Mouse (Mus musculus): ENCODE measurements around the gene Eif4g1. TPM values are rescaled to one million over a fixed set of nuclear protein-coding genes. Genes with fewer than 3 reads are reported as not detected.

The Eif4g1 gene
- total and polyA plus RNA-seq, 3 experiments, result 403 to 519 (median 473) TPM

GRCm38 (mm10) chr16:20717978-20718670 lies 50.0 kb downstream of the Eif4g1 start:
- H3K4me1 ChIP-seq (ENCODE audit: control insufficient read depth in 1 of 2, insufficient read depth in 2 of 2), result peaks cover 7 to 32% of the 10 kb centered on the region in 2 experiments; a peak in 3 of 4 replicates
- peaks cover 23 to 34% of the 10 kb centered on the region in 2 experiments for H3K36me3 ChIP-seq (replicated peaks in 1 of 2; ENCODE audit: control insufficient read depth in 1 of 2, insufficient read depth in 1 of 2, low read length in 1 of 2)
- in situ Hi-C loops (cut with MboI; ENCODE audit: low pct_ligation_motif_present, low pct_unique_long_range_greater_than_20kb, low sequenced_read_pairs), result loop anchor here (5.0 to 10.0 kb wide), 2 partner anchors 44 to 177 kb away; no protein-coding TSS in a partner anchor
- H3K9ac ChIP-seq (ENCODE audit: insufficient read depth, low read depth), result peak overlapping the region; percentile 57
- H3K27me3 ChIP-seq (replicated peaks), result peaks cover 11% of the 10 kb centered on the region
- peak overlapping the region; percentile 94 for H3K4me2 ChIP-seq (ENCODE audit: insufficient read depth, low read depth, poor library complexity, severe bottlenecking)
- peak overlapping the region; percentile 59 to 96 (median 70) for H3K4me3 ChIP-seq (replicated peaks in 1 of 3; ENCODE audit: low read depth in 2 of 3, low read length in 2 of 3, poor library complexity in 1 of 3)
- H3K9me3 ChIP-seq (replicated peaks; ENCODE audit: low read length), result no peaks in the 10 kb centered on the region
- peak overlapping the region; percentile 76 for H3K27ac ChIP-seq (ENCODE audit: insufficient read depth, low read depth)
- dilution Hi-C loops (cut with MboI; ENCODE audit: extremely low pct_ligation_motif_present, extremely low pct_unique_long_range_greater_than_20kb, low sequenced_read_pairs), result no loop called here
- peak; percentile 54 for DNase-seq (ENCODE audit: extremely low read depth)
- H3K79me2 ChIP-seq (replicated peaks; ENCODE audit: control insufficient read depth, extremely low read depth, insufficient read depth, poor library complexity, severe bottlenecking), result peaks cover 10% of the 10 kb centered on the region
- no peak for TF ChIP-seq UBTF (IDR thresholded peaks at IDR 0.05; ENCODE audit: low read depth, low read length)
- TF ChIP-seq TBP (conservative IDR thresholded peaks at IDR 0.05; ENCODE audit: low read depth, low read length), result peak; percentile 58; the same call in 1 of the 2 replicates
- no peak for TF ChIP-seq ZC3H11A (IDR thresholded peaks at IDR 0.05; ENCODE audit: low read depth, low read length)
- TF ChIP-seq EP300 (IDR thresholded peaks at IDR 0.05; ENCODE audit: low read length), result 0 out of 2 replicates have a peak, but pooled peaks have one; percentile 20
- TF ChIP-seq CHD2 (IDR thresholded peaks at IDR 0.05; ENCODE audit: low read length), result no peak
- 0 out of 2 replicates have a peak, but pooled peaks have one; percentile 79 for TF ChIP-seq CHD1 (IDR thresholded peaks at IDR 0.05; ENCODE audit: low read depth, low read length)
- no peak for TF ChIP-seq USF1 (IDR thresholded peaks at IDR 0.05; ENCODE audit: low read depth, low read length)
- TF ChIP-seq SIN3A (IDR thresholded peaks at IDR 0.05; ENCODE audit: low read length), result peak; percentile 62; the same call in 1 of the 2 replicates
- no peak; the same call in 1 of the 2 replicates for TF ChIP-seq HCFC1 (IDR thresholded peaks at IDR 0.05; ENCODE audit: low read depth, low read length)
- TF ChIP-seq E2F4 (IDR thresholded peaks at IDR 0.05; ENCODE audit: insufficient replicate concordance, low read depth, low read length), result no peak
- TF ChIP-seq ZNF384 (IDR thresholded peaks at IDR 0.05; ENCODE audit: low read depth, low read length), result peak; percentile 97
- TF ChIP-seq JUND (conservative IDR thresholded peaks at IDR 0.05; ENCODE audit: low read depth, low read length), result no peak
- TF ChIP-seq MAZ (IDR thresholded peaks at IDR 0.05; ENCODE audit: low read depth, low read length), result 0 out of 2 replicates have a peak, but pooled peaks have one; percentile 10
- peak; percentile 67; the same call in 1 of the 2 replicates for TF ChIP-seq POLR2AphosphoS2 (IDR thresholded peaks at IDR 0.05; ENCODE audit: low read depth, low read length)
- TF ChIP-seq ELF1 (IDR thresholded peaks at IDR 0.05; ENCODE audit: low read depth, low read length), result 0 out of 2 replicates have a peak, but pooled peaks have one; percentile 14
- no peak for TF ChIP-seq USF2 (conservative IDR thresholded peaks at IDR 0.05; ENCODE audit: low read depth, low read length)
- TF ChIP-seq MYC (IDR thresholded peaks at IDR 0.05; ENCODE audit: low read depth, low read length), result 0 out of 2 replicates have a peak, but pooled peaks have one; percentile 7
- TF ChIP-seq SMC3 (IDR thresholded peaks at IDR 0.05; ENCODE audit: low read depth, low read length), result no peak
- TF ChIP-seq IRF4 (IDR thresholded peaks at IDR 0.05; ENCODE audit: low read depth, low read length), result 0 out of 2 replicates have a peak, but pooled peaks have one; percentile 4

All from CH12.LX (cell line).